Mouse (Mus musculus) lung, embryonic 14.5 days (tissue): ENCODE data around the gene Slc35f2. TPM values are rescaled to one million over a fixed set of nuclear protein-coding genes. Genes with fewer than 3 reads are reported as not detected.

Experiments used
- ATAC-seq: fragments of 200-750 bp; cut with Nextera tagmentation; 2 replicates; pipeline ENCODE4 v1.8.0; 2017; ENCODE audit warnings: mild to moderate bottlenecking, moderate TSS enrichment, moderate library complexity; ENCODE audit not compliant: insufficient read depth
- DNase-seq: peaks from one replicate; pipeline ENCODE4 v3.0.0-alpha.2; 2015
- H3K27ac ChIP-seq: fragments of 300-500 bp; sonication (generic); 2 replicates; pipeline ENCODE4 v1.5.1; 2014; ENCODE audit warnings: low read depth, mild to moderate bottlenecking, moderate library complexity
- H3K27me3 ChIP-seq: fragments of 300-500 bp; sonication (generic); 2 replicates; pipeline ENCODE4 v1.6.1; 2014; ENCODE audit warnings: low read length, control low read depth; ENCODE audit not compliant: insufficient read depth
- H3K36me3 ChIP-seq: fragments of 300-500 bp; sonication (generic); 2 replicates; pipeline ENCODE4 v1.6.1; 2014; ENCODE audit warnings: control low read depth; ENCODE audit not compliant: insufficient read depth
- H3K4me1 ChIP-seq: fragments of 300-500 bp; sonication (generic); 2 replicates; pipeline ENCODE4 v1.6.1; 2014; ENCODE audit warnings: antibody characterized with exemption, control low read depth; ENCODE audit not compliant: insufficient read depth
- H3K4me2 ChIP-seq: fragments of 300-500 bp; sonication (generic); 2 replicates; pipeline ENCODE4 v1.6.1; 2014; ENCODE audit warnings: mild to moderate bottlenecking
- H3K4me3 ChIP-seq: fragments of 300-500 bp; sonication (generic); 2 replicates; pipeline ENCODE4 v1.5.1; 2014; ENCODE audit warnings: low read depth, low read length
- H3K9ac ChIP-seq: fragments of 300-500 bp; sonication (generic); 2 replicates; pipeline ENCODE4 v1.6.1; 2014
- H3K9me3 ChIP-seq: fragments of 300-500 bp; sonication (generic); 2 replicates; pipeline ENCODE4 v1.6.1; 2016; ENCODE audit warnings: low read depth, low read length, control low read depth
- CTCF ChIP-seq: IDR thresholded peaks from 2 replicates; pipeline ENCODE4 v1.5.1; 2016; ENCODE audit warnings: antibody characterized with exemption, low read depth
- WGBS: fragments of 180-500 bp; shearing (Covaris S2); extraction: QIAGEN DNeasy Blood & Tissue Kit; methylation state at CpG from one replicate; pipeline ENCODE4 v1.1.7; 2014; 5-methylcytosine and 5-hydroxymethylcytosine counted together
- polyA plus RNA-seq: library from polyadenylated mRNA; unstranded; fragments of >200 nt; fragmentation: Nextera tagmentation; extraction: Ambion mirVana; gene quantifications from 2 replicates; pipeline ENCODE4 v1.2.1, GENCODE M21; 2014

Gene Slc35f2
- polyA plus RNA-seq, 1 experiment from 2014 or later, result 8.3 TPM

DNA sequence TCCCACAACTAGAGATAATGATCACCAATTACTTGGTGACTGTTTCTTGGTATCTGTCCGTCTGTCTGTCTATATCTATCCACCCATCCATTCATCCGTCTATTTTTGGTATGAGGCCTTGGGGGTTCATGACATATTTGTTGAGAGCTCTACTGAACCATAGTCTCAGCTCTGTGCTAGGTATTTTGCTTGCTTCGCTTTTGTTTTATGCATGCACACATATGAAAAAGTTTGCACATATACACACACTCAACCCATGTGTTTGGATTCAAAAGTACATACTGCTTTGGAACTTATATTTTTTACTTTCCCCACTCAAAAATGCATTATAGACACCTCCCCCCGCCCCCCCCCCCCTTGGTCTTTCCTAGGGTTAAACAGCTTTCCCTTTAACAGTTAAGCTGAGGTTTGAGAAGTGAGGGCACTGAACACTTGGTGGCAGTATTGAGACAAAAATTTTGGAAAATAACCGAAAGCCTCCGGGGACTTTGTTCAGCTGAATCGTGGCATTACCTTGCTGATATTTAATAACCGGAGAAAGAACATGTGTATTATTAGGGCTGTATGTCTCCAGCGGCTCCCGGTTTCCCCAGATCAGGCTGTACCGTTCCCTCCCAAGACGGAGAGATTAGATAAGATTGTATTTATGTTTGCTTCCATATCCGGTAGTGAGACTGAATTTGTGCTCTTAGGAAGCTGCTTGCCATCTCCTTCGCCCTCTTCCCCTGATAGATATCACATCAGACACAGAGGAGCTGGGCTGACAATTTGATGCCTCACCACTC is 57.9 kb downstream of the Slc35f2 start:
- peak; percentile 69; the same call in 1 of the 2 replicates for ATAC-seq
- H3K9me3 ChIP-seq, result no peaks in the 10 kb centered on the region
- no peaks in the 10 kb centered on the region for H3K36me3 ChIP-seq
- H3K27me3 ChIP-seq, result no peaks in the 10 kb centered on the region
- peak overlapping the region; percentile 61 for H3K4me2 ChIP-seq
- TF ChIP-seq CTCF, result peak; percentile 48
- no peak overlapping the region for H3K27ac ChIP-seq
- peak overlapping the region; percentile 47 for H3K9ac ChIP-seq
- 14% methylated on average over 14 of the region's 14 CpGs for WGBS
- peak; percentile 92 for DNase-seq
- 0 out of 2 replicates have a peak, but pooled peaks cover 3% of the 10 kb centered on the region for H3K4me1 ChIP-seq
- H3K4me3 ChIP-seq, result peak overlapping the region; percentile 35

DNA sequence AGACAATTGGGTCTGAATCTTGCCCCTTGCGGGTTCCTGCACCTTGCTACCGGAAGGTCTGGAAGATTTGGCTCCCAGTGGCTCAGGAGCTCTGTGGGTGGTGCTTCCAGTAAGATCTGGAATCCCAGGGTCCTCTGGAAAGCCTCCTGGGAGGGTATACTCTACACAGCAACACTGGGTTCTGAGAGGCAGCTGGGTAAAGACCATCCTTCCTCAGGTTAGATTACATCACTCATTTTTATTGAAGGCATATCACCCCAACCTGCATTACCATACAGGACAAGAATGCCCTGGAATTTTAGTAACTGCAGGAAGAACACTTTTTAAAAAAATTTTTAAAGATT is 58.5 kb downstream of the Slc35f2 start:
- Histone ChIP-seq H3K27me3 (no peaks in the 10 kb centered on the region), H3K4me1 (0 out of 2 replicates have a peak, but pooled peaks cover 3% of the 10 kb centered on the region), H3K4me2 (peak overlapping the region; percentile 61), H3K36me3 (no peaks in the 10 kb centered on the region), H3K9ac (peak overlapping the region; percentile 47), H3K27ac (no peak overlapping the region), H3K4me3 (peak overlapping the region; percentile 35), H3K9me3 (no peaks in the 10 kb centered on the region)
- no peak for TF ChIP-seq CTCF
- DNase-seq (peak; percentile 19), ATAC-seq (peak; percentile 52; the same call in 1 of the 2 replicates)
- WGBS, result 22% methylated on average over 2 of the region's 2 CpGs

DNA sequence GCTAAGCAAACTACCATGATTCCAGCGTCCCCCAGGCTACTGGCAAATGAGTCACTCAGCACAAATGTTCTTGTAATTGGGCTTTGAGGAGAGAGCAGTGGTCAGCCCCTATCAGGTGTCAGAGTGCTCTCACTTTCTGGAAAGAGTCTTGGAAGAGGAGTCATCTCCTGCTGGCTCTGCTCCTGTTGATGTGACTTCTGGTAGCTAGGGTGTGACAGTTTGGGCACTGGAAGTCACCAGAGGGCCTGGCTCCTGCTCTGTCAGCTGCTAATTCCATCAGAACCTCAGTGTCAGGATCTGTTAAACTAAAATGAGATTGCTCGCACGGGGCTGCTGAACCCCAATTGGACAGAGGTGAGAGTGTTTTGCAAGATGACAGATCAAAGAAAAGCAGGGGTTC is 63.7 kb downstream of the Slc35f2 start:
- no peak for TF ChIP-seq CTCF
- no peak overlapping the region for H3K4me2 ChIP-seq
- 36% methylated on average over 3 of the region's 3 CpGs for WGBS

DNA sequence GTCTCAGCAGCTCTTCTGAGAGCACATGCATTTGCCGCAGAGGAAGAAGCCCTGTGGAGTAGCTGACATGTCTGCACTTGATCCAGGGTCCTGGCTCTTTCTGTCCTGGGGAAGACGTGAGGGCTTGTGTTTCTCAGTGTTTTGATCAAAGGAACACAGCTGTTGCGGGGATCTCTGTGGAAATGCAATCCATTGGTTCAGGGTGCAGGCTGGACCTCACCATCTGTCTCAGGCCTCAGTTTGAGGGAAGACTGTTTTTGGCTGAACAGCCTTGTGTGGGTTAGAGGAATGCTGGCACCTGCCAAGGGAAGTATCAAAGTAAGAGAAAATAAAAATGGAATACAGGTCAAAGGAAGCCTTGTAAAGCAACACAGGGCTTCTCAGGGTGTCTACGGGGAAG is 64.6 kb downstream of the Slc35f2 start:
- WGBS, result 58% methylated on average over 4 of the region's 4 CpGs
- Histone ChIP-seq H3K4me3 (no peak overlapping the region), H3K9me3 (no peaks in the 10 kb centered on the region), H3K4me2 (no peak overlapping the region), H3K36me3 (no peaks in the 10 kb centered on the region), H3K9ac (no peak overlapping the region), H3K27ac (no peak overlapping the region), H3K27me3 (no peaks in the 10 kb centered on the region), H3K4me1 (no peaks in the 10 kb centered on the region)
- no peak for TF ChIP-seq CTCF
- DNase-seq (no peak), ATAC-seq (no peak)

More for the DNA sequence above, 63.7 kb downstream of the Slc35f2 start:
- H3K4me3 ChIP-seq, result no peak overlapping the region
- no peaks in the 10 kb centered on the region for H3K36me3 ChIP-seq
- H3K27ac ChIP-seq, result no peak overlapping the region
- ATAC-seq, result no peak
- H3K9me3 ChIP-seq, result no peaks in the 10 kb centered on the region
- no peaks in the 10 kb centered on the region for H3K27me3 ChIP-seq
- no peak overlapping the region for H3K9ac ChIP-seq
- no peak for DNase-seq
- H3K4me1 ChIP-seq, result no peaks in the 10 kb centered on the region

DNA sequence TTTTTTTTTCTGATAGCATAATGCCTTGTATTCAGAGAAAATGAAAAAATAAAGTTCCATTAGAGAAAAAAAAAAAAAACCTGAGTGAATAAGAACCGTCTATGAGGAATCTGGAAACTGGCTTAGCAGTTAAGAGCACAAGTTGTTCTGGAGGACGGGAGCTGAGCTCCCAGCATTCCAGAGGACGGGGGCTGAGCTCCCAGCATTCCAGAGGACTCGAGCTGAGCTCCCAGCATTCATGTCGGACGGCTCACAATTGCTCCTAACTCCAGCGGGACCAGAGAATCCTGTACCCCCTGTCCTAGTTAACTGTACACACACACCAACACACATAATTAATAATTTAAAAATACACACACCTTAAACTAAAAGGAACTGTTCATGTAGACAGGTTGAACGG is 67.5 kb downstream of the Slc35f2 start:
- no peaks in the 10 kb centered on the region for H3K27me3 ChIP-seq
- no peak overlapping the region for H3K4me3 ChIP-seq
- no peak for ATAC-seq
- WGBS, result 54% methylated on average over 8 of the region's 8 CpGs
- no peaks in the 10 kb centered on the region for H3K9me3 ChIP-seq
- no peak overlapping the region for H3K4me2 ChIP-seq
- no peak for TF ChIP-seq CTCF
- H3K36me3 ChIP-seq, result no peaks in the 10 kb centered on the region
- no peak overlapping the region for H3K27ac ChIP-seq
- no peak overlapping the region for H3K9ac ChIP-seq
- no peaks in the 10 kb centered on the region for H3K4me1 ChIP-seq
- no peak for DNase-seq

DNA sequence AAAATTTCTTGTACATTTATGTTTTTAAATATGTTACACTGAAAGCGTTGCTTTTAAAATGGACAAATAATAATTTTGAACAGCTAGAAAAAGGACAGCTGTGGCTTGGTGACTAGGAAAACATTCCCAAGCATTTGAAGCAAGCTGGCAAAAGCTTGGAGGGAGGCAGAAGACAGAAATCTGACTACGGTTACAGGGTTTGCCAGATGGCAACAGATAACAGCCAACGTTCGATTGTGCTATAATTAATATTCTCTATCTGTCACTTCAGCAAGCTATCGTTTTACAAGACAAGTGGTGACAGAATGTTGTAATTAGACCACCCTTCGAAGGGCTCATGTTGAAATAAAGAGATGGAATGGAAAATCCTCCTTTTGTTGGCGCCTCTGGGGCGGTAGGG is 77.2 kb downstream of the Slc35f2 start:
- H3K9me3 ChIP-seq, result no peaks in the 10 kb centered on the region
- no peaks in the 10 kb centered on the region for H3K4me1 ChIP-seq
- ATAC-seq (no peak), DNase-seq (no peak)
- TF ChIP-seq CTCF, result no peak
- 64% methylated on average over 8 of the region's 8 CpGs for WGBS
- H3K9ac ChIP-seq, result no peak overlapping the region
- H3K36me3 ChIP-seq, result no peaks in the 10 kb centered on the region
- no peaks in the 10 kb centered on the region for H3K27me3 ChIP-seq
- no peak overlapping the region for H3K4me2 ChIP-seq
- H3K27ac ChIP-seq, result no peak overlapping the region
- no peak overlapping the region for H3K4me3 ChIP-seq

DNA sequence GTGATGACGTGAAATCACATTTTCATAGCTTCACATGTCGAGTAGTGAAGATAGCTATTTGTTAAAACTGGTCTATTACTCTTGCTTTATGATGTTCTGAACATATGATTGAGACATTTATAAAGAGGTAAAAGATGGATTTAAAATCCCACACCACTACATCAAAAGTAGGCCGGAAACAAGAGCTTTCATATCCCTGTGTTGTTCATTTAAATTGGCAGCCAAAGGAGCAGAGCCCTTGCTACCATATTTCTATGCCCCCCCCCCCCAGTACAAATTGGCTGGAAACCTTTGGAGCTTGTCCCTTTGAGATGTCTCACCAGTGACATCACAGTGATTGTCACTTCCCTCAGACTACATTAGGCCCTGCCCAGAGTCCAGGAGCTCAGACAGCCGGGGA is 78.5 kb downstream of the Slc35f2 start, which contains the start of gene Sln:
Gene Sln (plus strand): TSS at position 301 of the 400 bp plus-strand sequence.
- DNase-seq (no peak), ATAC-seq (no peak)
- TF ChIP-seq CTCF, result no peak
- 70% methylated on average over 4 of the region's 4 CpGs for WGBS
- H3K4me1 ChIP-seq, result no peaks in the 10 kb centered on the region
- no peaks in the 10 kb centered on the region for H3K9me3 ChIP-seq
- no peaks in the 10 kb centered on the region for H3K36me3 ChIP-seq
- H3K9ac ChIP-seq, result no peak within 1 kb of the TSS
- no peaks in the 10 kb centered on the region for H3K27me3 ChIP-seq
- H3K27ac ChIP-seq, result no peak within 1 kb of the TSS
- no peak within 1 kb of the TSS for H3K4me3 ChIP-seq
- no peak within 1 kb of the TSS for H3K4me2 ChIP-seq
